Mouse (Mus musculus) adrenal gland, adult (tissue): ENCODE measurements at regions not wholly inside any gene's neighbourhood (a gene's known extent, or its start where the extent isn't known, plus 50 kb on each side); places are given as distances from the start of the nearest gene placed in this dataset.
"Not testable (repeated sequence)": the region's sequence is repeated elsewhere in the genome, so short reads cannot be mapped to it uniquely, and the experiment has no call there.

ENCODE experiments used
- DNase-seq, 2 experiments: peaks; one replicate each; pipeline ENCODE4 v3.0.0; 2022 to 2023; ENCODE audit warnings: low spot score in 1 of 2; ENCODE audit not compliant: inconsistent age in 2 of 2

DNA sequence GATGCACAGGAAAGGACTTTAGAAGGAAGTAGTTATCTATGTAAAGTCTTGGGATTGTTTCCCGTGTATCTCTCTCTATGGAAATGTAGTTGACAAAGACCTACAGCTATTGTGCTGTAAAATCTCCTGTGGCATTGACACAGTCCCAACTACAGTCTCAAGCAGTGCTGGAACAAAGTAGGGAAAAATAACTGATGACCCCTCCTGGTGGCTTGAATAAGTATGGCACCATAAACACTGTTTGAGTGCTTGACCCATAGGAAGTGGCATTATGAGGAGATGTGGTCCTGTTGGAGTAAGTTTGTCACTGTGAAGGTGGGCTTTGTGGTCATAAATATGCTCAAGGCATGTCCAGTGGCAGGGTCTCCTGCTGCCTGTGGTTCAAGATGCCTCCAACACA is 928.4 kb upstream of the Mms22l start:
- DNase-seq, result peak in 1 of 2 experiments; percentile 35

GRCm38 (mm10) chr4:23573013-23573412 is 923.2 kb upstream of the Mms22l start:
- DNase-seq, result peak in 1 of 2 experiments; percentile 26

- no peak for DNase-seq
Measured at GRCm38 (mm10) chr4:23587412-23587811, 908.8 kb upstream of the Mms22l start.

DNA sequence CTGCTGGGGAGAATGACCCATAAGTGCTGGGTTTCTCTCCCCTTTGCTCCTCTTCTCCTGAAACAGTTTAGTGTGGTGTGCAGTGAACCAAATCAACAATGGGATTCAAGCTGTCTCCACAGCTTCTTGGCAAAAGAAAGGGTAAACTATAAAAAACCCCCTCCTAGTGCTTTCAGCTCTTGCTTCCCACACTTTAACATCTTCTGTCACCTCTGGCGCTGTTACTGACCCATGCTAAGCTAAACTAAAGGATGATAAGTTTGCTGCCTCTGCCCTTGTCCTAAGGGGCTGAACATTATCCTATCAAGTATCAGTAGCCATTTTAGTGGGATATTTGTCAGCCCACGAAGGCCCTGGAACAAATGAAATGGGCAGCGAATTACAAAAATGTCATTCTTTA is 905.4 kb upstream of the Mms22l start:
- DNase-seq, result no peak

- no peak for DNase-seq
Measured at GRCm38 (mm10) chr4:23591593-23591992, 904.7 kb upstream of the Mms22l start.

- DNase-seq, result no peak
Measured at GRCm38 (mm10) chr4:23600070-23600469, 896.2 kb upstream of the Mms22l start.

- no peak for DNase-seq
Measured at GRCm38 (mm10) chr4:23601426-23602293, 894.6 kb upstream of the Mms22l start.

DNA sequence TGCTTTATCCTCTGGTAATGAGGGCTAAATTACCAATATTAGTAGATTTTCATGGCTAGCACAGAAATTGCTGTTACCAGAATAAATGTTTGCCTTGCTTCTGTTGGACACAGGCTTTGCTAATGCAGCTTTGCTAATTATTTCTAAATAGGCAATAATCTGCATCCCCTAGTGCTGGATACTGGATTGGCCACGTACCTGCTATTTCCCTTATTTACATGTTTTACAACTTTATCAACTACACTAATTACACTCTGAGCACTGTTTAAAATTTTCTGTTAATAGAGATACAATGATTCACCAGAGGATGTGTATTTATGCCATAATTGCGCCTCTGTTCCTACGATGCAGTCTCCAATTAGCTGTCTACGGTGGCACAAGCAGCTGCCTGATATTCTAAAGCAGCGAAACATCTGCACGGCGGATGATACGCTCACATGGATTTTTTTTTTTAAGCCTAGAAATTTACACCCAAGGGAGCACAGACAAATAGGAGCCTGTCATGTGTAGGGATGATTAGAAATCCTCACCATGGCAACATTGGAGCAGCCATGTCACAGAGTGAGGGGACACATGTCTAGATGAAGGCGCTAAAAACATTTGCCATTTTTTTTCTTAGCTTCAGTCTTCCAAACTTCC is 893.8 kb upstream of the Mms22l start:
- no peak for DNase-seq

DNA sequence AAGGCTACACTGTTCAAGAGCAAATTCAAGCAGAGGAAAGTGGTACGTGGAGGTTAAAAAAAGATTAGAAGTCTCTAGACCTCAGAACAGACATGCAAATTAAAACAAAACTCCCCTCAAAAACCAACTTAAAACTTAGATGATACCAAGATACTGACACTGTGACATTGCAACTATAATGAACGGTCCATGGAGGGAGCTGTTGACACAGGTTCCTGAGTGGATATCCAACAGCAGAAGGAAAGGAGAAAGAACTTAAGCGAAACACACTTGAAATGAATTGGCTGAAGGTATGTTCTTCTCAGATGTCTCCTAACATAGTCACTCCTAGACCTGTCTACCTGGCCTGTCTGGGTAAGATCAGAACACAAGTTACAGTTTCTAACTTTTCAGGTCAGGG is 888.9 kb upstream of the Mms22l start:
- peak in 1 of 2 experiments; percentile 29 for DNase-seq

DNA sequence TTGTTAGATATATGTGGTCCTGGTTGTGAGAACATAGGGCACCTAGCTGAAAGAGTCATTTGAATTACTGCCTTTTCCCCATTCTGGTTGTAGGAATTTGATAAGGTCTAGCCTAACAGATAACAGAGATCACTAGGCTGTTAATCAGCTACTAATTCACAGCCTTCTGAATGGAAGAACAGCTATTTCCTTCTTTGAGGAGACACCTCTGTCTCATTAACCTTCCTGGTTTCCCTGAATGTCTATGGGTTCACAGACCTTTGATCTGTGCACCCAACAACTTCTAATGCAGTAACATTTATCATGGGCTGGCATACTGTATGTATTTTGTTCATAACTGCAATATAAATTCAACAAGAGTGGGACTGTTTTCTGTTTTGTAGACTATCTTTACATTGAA is 875.0 kb upstream of the Mms22l start:
- DNase-seq, result no peak

DNA sequence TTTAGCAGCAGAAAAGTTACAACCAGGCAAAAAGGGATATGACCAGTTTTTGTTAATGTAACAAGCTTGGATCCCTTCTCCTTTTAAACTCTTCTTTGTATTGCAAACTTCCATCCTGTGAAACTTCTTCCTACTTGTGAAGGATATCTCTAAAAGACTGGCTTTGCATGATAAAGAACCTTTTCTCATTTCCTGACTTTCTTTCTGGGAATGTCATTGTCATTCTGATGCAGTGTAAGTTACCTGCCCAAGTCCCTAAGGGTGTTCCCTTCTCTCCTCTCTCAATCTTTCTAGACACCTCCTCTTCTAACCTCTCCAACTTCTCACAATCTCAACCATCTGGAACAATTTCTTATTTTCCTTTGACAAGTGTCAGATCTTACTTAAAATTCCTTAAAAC is 874.0 kb upstream of the Mms22l start:
- no peak for DNase-seq

DNA sequence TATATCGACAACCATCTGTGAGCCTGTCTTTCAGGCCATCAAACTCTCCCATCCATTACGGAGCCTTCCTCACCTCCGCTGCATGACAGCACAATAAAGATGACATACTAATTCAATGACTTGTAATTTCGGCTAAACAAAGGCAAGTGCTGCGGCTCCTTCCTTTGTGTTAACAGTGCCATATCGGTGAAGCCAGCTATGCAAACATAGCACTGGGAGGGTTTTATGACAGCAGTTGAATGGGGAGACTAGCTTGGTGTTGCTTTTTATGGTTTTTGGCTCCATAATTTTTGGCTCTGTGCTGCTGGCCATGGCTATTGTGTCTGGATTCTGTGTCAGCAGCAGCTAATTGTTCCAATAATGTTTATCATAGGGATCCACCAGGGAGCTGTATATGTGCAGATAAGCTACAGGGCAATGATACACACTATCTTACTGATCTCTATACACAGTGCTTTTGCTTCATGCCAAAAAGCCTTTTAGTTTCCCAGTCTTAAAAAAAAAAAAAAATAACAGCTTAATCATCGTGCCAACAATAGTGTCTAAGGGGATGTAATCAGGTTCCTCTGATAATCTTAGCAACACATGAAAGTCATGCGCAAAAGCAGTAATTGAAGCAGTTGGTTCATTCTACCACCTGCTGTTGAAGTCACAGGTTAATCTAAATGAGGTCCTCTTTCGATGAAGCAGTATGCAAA is 859.9 kb upstream of the Mms22l start:
- DNase-seq, result no peak

GRCm38 (mm10) chr4:23636929-23637235 is 859.4 kb upstream of the Mms22l start:
- no peak for DNase-seq

DNA sequence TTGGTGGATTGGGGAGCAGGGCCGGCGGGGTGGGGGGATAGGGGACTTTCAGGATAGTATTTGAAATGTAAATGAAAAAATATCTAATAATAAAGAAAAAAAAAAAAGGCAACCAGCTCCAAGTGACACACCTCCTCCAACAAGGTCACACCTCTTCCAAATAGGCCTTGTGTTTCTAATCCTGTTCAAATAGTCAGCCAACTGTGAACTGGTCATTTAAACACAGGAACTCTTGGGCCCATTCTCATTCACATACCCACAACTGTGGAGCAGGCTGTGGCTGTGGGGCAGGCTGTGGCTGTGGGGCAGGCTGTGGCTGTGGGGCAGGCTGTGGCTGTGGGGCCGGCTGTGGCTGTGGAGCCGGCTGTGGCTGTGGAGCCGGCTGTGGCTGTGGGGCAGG is 839.6 kb upstream of the Mms22l start:
- not testable (repeated sequence) for DNase-seq

DNA sequence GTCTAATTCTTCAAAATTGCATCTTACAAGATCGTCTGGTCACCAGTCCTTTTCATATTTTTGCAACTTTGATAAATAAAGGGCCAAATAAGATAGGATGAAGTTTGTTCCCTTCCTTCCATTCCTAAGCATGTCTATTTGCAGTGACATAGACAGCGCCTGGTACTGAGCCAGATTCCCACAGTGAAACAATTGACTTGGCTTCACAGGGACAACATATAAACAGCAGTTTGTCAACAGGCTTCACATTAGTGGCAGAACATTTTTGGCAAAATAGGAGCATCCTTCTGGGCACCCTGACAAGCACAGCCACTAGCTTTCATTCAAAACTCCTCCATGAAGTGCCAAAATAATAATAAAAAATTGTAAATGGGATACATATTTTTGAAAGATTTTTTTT is 827.4 kb upstream of the Mms22l start:
- no peak for DNase-seq

DNA sequence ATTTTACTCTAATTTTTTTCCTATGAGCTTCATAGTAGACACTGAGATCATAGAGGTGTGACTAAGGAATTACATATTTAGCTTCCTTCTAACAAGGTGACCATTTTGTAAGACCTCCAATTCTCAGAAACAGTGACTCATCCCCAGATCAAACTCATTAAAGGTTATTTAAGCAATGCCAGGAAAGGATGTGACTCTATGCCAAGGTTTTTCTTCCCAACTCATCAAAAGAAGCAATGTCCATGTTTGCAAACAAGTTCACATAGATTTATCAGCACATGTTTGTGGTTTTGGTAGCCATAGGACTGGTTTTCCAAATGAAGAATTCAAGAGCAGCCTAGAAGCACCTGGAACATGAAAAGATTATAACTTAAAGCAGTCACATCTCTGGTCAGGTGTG is 792.6 kb upstream of the Mms22l start:
- DNase-seq, result peak in 1 of 2 experiments; percentile 70

- DNase-seq, result no peak
Measured at GRCm38 (mm10) chr4:23710716-23711115, 785.5 kb upstream of the Mms22l start.

DNA sequence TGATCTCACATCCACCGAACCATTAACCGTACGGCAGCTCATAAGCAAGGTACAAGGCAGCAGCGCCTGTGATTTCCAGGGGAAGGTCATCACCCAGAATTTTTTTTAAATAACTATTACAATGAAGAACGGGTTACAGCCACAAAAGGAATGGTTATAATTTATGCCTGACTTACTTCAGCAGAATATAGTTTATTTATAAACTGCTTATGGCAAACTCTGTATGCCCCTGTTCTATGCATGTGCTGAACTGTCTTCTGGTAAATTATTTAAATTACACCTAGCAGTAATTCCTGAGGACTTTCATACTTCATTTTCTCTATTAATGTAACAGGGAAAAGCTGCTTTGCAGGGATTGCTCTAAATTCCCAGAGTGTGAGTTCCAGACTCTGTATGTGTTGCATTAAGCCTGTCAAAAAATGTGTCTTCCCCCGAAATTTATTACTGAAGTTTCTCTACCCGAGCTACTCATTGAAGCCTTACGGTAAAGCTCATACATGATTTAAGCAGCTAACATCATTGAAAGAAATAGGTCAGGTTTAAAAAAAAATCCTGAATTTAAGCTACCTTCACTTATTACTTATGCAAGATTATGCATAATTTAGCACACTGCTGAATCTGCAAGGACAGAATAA is 782.4 kb upstream of the Mms22l start:
- no peak for DNase-seq

- no peak for DNase-seq
Measured at GRCm38 (mm10) chr4:23727846-23728245, 768.4 kb upstream of the Mms22l start.

DNA sequence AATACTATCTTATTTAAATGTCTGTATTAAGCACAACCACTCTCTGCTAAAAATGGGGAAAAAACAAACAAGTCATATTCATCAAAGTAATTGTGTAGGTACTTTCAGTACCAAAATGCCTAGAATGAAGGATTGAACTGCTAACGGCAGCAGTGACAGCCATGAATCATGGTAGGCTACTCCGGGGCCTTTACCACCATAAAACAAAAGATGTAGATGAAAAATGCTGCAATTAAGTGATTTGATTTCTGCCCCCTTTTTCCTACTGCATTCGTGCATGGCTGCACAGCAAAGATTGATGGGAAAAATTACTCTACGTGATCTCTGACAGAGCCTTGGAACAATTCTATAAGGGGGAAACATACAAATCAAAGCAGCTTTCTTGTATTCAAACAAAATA is 763.8 kb upstream of the Mms22l start:
- DNase-seq, result no peak

GRCm38 (mm10) chr4:23744079-23744478 is 752.2 kb upstream of the Mms22l start:
- no peak for DNase-seq

GRCm38 (mm10) chr4:23758005-23758404 is 738.2 kb upstream of the Mms22l start:
- no peak for DNase-seq
